Mouse (Mus musculus) thymus, postnatal 10 days (tissue): ENCODE results near the gene Fuz.
"Not testable (repeated sequence)": the region's sequence is repeated elsewhere in the genome, so short reads cannot be mapped to it uniquely, and the experiment has no call there.

Experiments
- DNase-seq, 2 experiments: peaks; one replicate each; pipeline ENCODE4 v3.0.0; 2021; ENCODE audit warnings: low spot score in 2 of 2

Gene Fuz

GRCm38 (mm10) chr7:44860576-44861428, 35.1 kb upstream of the Fuz start:
- DNase-seq: peak in 1 of 2 experiments; percentile 75

- DNase-seq: no peak
Measured at GRCm38 (mm10) chr7:44861429-44861816, 34.5 kb upstream of the Fuz start.

GRCm38 (mm10) chr7:44862434-44862833, 33.4 kb upstream of the Fuz start:
- no peak for DNase-seq

GRCm38 (mm10) chr7:44863210-44863609, 32.7 kb upstream of the Fuz start:
- DNase-seq: no peak

GRCm38 (mm10) chr7:44863982-44864494, 31.8 kb upstream of the Fuz start:
- no peak for DNase-seq

GRCm38 (mm10) chr7:44864595-44865542, 31.0 kb upstream of the Fuz start:
- DNase-seq: no peak

- DNase-seq: no peak
Measured at GRCm38 (mm10) chr7:44866276-44867009, 29.4 kb upstream of the Fuz start.

GRCm38 (mm10) chr7:44867010-44867702, 28.7 kb upstream of the Fuz start:
- no peak for DNase-seq

- DNase-seq: no peak
Measured at GRCm38 (mm10) chr7:44867802-44868201, 28.1 kb upstream of the Fuz start.

GRCm38 (mm10) chr7:44868465-44868864, 27.4 kb upstream of the Fuz start:
- DNase-seq: no peak

GRCm38 (mm10) chr7:44868919-44869696, 26.8 kb upstream of the Fuz start:
- DNase-seq: peak; percentile 45 to 47

GRCm38 (mm10) chr7:44869697-44870528, 26.0 kb upstream of the Fuz start, which contains the start of gene Ptov1:
Gene Ptov1, minus strand, starts transcription at chr7:44869788.
- DNase-seq: peak; percentile 78 to 84

- DNase-seq: no peak
Measured at GRCm38 (mm10) chr7:44870614-44871013, 25.3 kb upstream of the Fuz start.

- DNase-seq: no peak
Measured at GRCm38 (mm10) chr7:44871181-44871580, 24.7 kb upstream of the Fuz start.

- not testable (repeated sequence) for DNase-seq
Measured at GRCm38 (mm10) chr7:44871774-44872173, 24.1 kb upstream of the Fuz start.

- no peak for DNase-seq
Measured at GRCm38 (mm10) chr7:44877833-44878232, 18.0 kb upstream of the Fuz start.

- no peak for DNase-seq
Measured at GRCm38 (mm10) chr7:44883036-44883435, 12.8 kb upstream of the Fuz start.

GRCm38 (mm10) chr7:44884637-44885036, 11.2 kb upstream of the Fuz start:
- no peak for DNase-seq

- DNase-seq: no peak
Measured at GRCm38 (mm10) chr7:44886964-44887363, 8.9 kb upstream of the Fuz start.
